Mouse (Mus musculus) c-Kit-negative CD71-positive TER-119-positive erythroid progenitor cells, embryonic 14.5 days (primary cell): ENCODE measurements around the gene Dennd5b.
A peak's percentile ranks its signal among the peaks of the same experiment; 100 is the strongest.
"Not testable (repeated sequence)": the region's sequence is repeated elsewhere in the genome, so short reads cannot be mapped to it uniquely, and the experiment has no call there.

Experiments
- DNase-seq: peaks from one replicate; pipeline ENCODE4 v3.0.0-alpha.2; 2013; ENCODE audit warnings: low read depth, low spot score

Dennd5b gene

DNA sequence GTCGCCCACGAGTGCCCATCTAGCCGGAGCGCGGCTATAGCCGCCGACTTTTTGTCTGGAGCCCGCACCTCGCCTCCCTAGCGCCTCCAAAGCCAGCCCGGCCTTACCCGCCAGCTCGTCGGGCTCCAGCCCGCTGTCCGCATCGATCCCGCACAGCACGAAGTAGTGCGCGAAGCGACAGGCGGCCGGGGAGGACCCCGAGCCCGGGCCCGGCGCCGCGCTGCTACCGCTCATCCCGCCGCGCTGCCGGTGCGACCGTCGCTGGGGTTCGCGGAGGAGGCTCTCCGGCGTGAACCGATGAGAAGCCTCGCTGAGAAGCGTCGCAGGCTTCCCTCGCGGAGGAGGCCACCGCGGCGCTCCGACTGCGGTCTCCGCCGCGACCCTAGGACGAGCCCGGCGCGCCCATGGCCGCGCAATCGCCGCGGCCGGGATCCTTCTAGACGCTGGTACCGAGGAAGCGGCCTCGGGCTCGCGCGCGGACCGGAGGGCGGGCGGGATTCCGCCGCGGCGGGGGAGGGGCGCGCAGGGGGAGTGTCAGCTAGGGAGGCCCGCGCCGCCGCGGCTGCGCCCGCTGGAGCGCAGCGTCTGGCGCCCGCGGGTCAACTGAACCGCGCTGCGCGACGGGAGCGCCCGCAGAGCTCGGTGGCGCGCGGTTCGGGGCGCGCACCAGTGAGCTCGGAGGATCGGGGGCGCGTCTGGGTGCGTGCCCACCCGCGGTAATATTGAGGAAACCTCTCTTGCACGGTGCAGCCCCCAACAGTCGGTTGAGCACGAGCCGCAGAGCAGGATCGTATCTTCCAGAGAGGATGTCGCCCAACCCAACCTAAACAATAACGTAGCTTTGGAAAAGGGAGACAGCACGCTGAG lies at the start of gene Dennd5b:
Dennd5b (minus strand) TSS at position 605 of the 867 bp plus-strand sequence.
- no peak for DNase-seq

DNA sequence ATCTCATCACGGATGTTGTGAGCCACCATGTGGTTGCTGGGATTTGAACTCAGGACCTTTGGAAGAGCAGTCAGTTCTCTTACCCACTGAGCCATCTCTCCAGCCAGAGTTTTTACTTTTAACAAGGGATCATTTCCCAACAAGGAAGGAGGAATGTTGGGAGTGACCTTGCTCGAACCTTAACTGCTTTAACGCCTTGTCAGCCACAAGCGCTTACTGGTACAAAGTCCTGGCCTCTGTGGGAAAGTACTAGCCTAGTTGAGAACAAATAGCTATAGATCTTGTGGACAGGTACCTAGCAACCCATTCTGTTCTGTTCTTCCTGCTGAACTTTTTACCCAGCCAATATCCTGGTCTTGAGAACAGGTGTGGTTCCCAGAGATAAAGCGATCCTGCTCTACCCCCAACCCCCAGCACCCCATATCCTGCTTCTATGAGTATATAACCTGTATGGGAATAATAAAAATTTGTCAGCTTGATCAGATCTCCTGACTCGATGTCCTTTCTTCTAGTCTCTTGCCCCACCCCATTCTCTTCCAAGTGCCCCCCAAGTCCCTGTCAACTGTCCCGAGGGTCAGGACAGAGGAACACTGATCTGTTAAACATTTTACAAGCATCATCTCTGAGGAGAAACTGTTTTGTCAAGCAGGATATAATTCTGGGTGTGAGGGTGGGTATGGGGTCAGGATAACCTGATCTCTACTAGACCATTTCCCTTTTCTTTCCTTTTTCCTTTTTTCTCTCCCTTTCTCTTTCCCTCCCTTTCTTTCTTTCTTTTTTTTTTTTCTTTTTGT lies 47.2 kb upstream of the Dennd5b start:
- DNase-seq: no peak

- no peak for DNase-seq
These were observed 43.7 kb upstream of the Dennd5b start for GRCm38 (mm10) chr6:149145143-149145542.

GRCm38 (mm10) chr6:149141393-149142173 lies 40.1 kb upstream of the Dennd5b start:
- DNase-seq: peak; percentile 91

DNA sequence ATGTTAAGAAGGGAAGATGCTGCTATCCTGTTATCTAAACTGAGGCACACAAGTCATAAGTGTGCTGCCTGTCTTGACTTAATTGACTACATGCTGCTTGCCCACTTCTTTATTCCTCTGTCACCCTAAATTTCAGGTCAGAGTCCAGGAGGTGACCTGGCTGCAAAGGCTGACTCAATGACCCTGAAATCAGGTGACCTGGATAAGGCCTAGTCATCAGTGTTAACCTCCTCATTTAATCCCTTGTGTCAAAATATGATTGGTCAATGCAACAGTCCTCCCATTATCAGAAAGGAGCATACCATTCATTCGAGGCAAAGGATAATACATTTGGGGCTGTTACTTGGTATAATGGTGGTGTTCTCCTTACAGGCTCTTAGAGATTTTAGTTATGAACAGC lies 38.0 kb upstream of the Dennd5b start, which contains the start of gene Etfbkmt:
Etfbkmt (plus strand) TSS at position 379 of the 400 bp plus-strand sequence.
- no peak for DNase-seq

DNA sequence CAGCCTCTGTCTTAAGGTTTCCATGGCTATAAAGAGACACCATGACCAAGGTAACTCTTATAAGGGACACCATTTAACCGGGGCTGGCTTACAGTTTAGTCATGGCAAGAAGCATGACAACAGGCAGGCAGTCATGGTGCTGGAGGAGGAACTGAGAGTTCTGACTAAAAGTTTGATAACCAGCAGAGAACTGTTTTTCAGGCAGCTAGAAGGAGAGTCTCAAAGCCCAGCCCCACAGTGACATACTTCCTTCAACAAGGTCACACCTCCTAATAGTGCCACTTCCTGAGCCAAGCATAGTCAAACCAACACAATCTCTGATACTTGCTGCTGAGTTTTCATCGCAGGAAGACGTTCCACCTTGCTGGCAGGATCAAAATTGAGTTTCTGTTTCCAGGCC lies 37.5 kb upstream of the Dennd5b start:
- DNase-seq: no peak

DNA sequence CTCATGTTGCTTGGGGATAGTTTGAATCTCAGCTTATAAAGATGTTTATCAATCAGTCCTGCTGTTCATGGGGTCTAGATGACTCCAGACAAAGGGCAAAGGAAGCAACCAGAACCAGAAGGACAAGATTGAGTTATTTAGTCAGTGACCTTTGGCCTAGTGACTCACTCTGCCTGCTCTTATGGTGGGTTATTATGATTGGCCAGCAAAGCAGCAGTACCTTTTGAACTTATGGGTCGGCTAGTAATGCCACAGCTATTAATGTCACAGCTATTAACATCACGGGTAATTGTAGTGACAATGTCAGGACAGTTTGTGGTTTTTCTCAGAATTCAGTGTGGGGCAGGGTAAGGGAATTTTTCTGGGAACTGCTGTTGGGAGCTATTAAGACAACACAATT lies 36.5 kb upstream of the Dennd5b start:
- no peak for DNase-seq

DNA sequence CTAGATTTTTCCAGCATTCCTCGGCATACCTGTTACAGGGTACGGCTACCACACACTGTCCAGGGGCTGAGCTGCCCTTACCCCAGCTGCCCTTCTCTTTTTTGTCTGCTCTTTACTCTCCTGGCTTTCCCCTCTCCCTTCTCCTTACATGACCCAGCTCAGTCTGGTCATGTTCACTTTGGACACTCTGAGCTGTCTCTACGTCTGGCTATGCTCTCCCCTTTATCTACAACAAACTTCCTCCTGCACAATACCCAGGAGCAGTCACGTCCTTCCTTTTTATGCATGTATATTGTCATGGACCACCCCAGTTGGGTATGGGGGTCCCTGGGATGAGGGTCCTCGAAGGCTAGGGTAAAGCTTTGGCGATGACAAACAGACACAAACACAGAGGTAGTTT lies 34.2 kb upstream of the Dennd5b start:
- DNase-seq: no peak

GRCm38 (mm10) chr6:149134391-149135150 lies 33.1 kb upstream of the Dennd5b start:
- no peak for DNase-seq

- peak; percentile 44 for DNase-seq
These were observed 31.0 kb upstream of the Dennd5b start for GRCm38 (mm10) chr6:149132311-149133077.

DNA sequence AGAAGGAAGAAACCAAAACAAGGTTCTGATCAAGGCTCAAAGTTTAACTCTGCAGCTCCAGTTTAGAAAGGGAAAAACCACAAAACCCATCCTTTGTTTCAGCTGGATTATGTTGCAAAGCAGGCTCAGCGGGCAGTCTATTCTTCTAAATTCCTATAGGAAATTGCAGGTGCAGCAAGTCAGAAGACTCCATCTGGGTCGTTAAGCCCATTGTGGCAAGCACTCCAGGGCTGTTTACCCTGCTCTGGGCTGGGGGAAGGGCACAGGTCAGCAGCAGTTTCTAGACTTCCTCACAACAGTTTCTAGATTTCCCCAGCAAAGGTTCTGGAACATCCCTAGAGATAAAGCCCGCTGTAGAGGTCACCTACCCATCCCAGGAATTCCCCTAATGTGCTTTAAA lies 29.6 kb upstream of the Dennd5b start:
- DNase-seq: no peak

DNA sequence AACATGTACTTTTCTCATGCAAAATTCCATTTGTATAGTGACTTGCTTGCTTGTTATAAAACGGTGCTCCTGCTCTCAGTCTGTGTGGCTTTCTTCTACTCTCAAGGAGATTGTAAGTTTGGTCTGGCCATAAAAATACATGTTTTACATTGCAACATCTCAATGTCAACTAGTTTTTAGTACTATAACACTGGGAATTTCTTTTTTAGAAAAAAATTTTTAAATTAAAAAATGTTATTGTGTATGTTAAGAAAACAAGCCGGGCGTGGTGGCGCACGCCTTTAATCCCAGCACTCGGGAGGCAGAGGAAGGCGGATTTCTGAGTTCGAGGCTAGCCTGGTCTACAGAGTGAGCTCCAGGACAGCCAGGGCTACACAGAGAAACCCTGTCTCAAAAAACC lies 28.4 kb upstream of the Dennd5b start, which contains the start of gene Gm10203:
Gm10203 (plus strand) TSS at position 301 of the 400 bp plus-strand sequence.
- DNase-seq: not testable (repeated sequence)

GRCm38 (mm10) chr6:149126675-149127074 lies 25.2 kb upstream of the Dennd5b start:
- peak; percentile 44 for DNase-seq

DNA sequence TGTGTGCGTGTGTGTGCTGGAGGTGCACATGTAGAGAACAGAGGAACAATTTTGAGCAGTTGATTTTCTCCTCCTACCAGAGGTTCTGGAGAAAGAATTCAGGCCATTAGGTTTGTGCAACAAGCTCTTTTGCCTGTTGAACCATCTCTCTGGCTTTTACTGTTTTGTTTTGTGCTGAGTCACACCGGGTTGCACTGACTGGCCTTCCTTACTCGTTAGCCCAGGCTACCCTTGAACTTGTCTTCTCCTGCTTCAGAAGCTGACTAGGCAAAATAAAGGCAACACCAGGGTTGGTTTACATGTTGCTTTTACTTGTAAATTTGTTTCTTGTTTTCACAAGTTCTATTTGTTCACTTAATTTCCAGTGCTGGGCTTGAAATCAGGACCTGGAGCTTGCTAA lies 21.6 kb upstream of the Dennd5b start:
- no peak for DNase-seq

DNA sequence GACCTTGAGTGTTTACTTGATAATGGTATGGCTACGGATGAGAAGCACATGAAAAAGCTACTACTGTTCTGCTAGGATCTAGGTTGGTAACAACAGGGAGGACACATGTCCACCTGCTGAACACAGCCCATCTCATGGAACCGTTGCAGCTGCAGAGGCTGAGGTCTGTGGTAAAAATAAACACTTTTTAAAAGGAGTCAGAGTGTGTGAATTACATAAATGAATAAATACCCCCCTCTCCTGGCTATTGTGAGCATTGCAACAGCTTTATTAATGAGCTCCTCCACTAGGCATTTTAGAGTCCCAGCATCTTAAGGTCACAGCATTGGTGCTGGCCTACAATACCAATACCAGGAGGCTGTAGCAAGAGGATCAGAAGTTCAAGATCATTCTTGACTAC lies 18.4 kb upstream of the Dennd5b start:
- no peak for DNase-seq

GRCm38 (mm10) chr6:149118935-149119334 lies 17.5 kb upstream of the Dennd5b start:
- no peak for DNase-seq

- no peak for DNase-seq
These were observed 15.5 kb upstream of the Dennd5b start for GRCm38 (mm10) chr6:149116992-149117391.

- DNase-seq: no peak
These were observed 7.4 kb upstream of the Dennd5b start for GRCm38 (mm10) chr6:149108909-149109308.

GRCm38 (mm10) chr6:149107615-149108014 lies 6.1 kb upstream of the Dennd5b start:
- no peak for DNase-seq

GRCm38 (mm10) chr6:149103451-149103850 lies 2.0 kb upstream of the Dennd5b start:
- no peak for DNase-seq
